Mouse (Mus musculus) left cerebral cortex, adult 8-10 months (tissue): ENCODE measurements around the gene Gm3298. TPM values are rescaled to one million over a fixed set of nuclear protein-coding genes. Genes with fewer than 3 reads are reported as not detected.
"Not testable (repeated sequence)": the region's sequence is repeated elsewhere in the genome, so short reads cannot be mapped to it uniquely, and the experiment has no call there.

Experiments used
- DNase-seq, 2 experiments: peaks; one replicate each; pipeline ENCODE4 v3.0.0; 2022; ENCODE audit warnings: low spot score in 2 of 2
- total RNA-seq, 4 experiments: library from RNA; stranded (reverse); gene quantifications; 2 replicates each; pipeline ENCODE4 v1.2.4; 2022

Gene Gm3298
- not detected for total RNA-seq

- not testable (repeated sequence) for DNase-seq
These were observed at the start of gene Gm3298 for GRCm38 (mm10) chr14:5015591-5015990. Gm3298 (plus strand) TSS chr14:5015891.

DNA sequence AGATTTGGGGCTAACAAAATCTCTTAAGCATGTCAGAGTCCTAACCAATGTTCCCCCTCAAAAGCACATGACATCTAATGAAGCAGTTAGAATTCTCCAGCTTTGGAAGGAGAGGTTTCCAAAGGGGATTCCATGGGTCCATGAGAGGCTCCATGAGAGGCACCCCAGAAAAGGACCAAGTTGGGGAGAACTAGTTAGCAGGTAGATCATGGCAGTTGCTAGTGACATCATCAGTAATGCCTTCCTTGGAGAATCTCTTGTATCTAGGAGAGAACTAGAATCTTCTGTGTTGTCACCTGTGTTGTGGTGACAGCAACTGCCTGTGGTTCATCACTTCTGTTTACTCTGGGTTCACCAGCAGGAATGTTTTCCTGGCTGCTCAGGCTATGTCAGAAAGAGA is 32.1 kb upstream of the Gm3298 start, which contains the start of gene Gm8297:
Gene Gm8297 (plus strand): TSS at position 301 of the 400 bp plus-strand sequence.
- not testable (repeated sequence) for DNase-seq

DNA sequence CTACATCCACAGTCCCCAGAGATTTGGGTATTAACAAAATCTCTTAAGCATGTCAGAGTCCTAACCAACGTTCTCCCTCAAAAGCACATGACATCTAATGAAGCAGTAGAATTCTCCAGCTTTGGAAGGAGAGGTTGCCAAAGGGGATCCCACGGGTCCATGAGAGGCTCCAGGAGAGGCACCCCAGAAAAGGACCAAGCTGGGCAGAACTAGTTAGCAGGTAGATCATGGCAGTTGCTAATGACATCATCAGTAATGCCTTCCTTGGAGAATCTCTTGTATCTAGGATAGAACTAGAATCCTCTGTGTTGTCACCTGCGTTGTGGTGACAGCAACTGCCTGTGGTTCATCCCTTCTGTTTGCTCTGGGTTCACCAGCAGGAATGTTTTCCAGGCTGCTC is 34.6 kb downstream of the Gm3298 start, which contains the start of gene 4930555G01Rik:
Gene 4930555G01Rik (plus strand): TSS at position 301 of the 400 bp plus-strand sequence.
- DNase-seq: not testable (repeated sequence)

Other genes starting within 250 kb of the Gm3298 start
- gene Gm9602, start 239.6 kb upstream of the Gm3298 start, total RNA-seq: not detected
- not detected for gene Gm3269, start 177.8 kb upstream of the Gm3298 start, total RNA-seq
- gene Gm3264, start 160.3 kb upstream of the Gm3298 start, total RNA-seq: 10 to 100 TPM in 1 of 4 experiments, 1 to 10 TPM in 3; 4.5 to 13.0 (median 8.3) TPM
- gene Gm3278, start 123.5 kb upstream of the Gm3298 start, total RNA-seq: not detected
- not detected for gene Gm8297, start 32.0 kb upstream of the Gm3298 start, total RNA-seq
- gene 4930555G01Rik, start 34.7 kb downstream of the Gm3298 start, total RNA-seq: not detected
- gene Gm8281, start 55.1 kb downstream of the Gm3298 start, total RNA-seq: 1 to 10 TPM in 2 of 4 experiments, under 1 TPM in 2; 0.46 to 1.9 (median 1.1) TPM
- not detected for gene Gm8279, start 115.6 kb downstream of the Gm3298 start, total RNA-seq
- not detected for gene Gm3317, start 148.6 kb downstream of the Gm3298 start, total RNA-seq
- not detected for gene Gm8271, start 169.9 kb downstream of the Gm3298 start, total RNA-seq
- not detected for gene Gm3526, start 244.7 kb downstream of the Gm3298 start, total RNA-seq